Mouse (Mus musculus): ENCODE measurements around the gene Rsph1.

The Rsph1 gene

DNA sequence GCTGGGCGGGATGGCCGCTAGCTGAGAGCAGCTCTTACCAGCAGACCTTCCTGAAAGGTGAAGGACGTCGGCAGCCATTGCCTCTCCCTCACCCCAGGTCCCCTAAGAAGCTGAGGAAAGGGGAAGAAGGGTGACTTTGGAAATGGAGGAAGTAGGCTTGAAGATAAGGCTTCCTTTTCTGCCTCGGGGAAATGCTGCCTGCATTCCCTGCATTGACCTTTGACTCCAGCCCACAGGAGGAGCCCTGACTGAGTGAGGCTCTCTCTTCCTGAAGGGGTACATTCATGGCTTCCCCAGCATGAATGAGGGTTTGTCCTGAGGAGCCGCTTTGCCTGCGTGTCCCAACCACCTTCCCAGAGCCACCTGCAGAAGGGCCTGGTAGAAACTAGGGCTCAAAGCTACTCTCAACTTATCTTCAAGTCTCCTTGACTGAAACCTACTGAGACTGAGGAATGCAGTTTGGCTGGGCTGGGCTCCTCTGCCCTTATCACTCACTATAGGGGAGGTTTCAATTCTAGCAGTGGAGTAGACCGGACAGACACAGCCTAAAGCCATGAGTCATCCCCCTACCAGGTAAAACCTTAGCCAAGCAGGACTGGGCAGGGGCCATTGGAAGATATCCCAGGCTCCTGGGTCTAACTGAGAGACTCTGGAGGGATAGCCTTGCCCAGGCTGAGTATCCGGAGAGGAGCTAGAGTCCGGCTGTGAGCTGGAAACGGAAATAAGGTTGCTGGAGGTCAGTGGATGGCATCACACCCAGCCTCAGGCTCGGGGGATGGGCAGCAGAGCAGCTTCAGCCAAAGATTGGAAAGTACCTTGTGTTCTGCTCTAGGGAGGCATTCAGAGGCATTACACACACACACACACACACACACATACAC is 28.0 kb upstream of the Rsph1 start:
- ATAC-seq (ENCODE audit: insufficient number of reproducible peaks, low FRiP score, low TSS enrichment) = no peak

DNA sequence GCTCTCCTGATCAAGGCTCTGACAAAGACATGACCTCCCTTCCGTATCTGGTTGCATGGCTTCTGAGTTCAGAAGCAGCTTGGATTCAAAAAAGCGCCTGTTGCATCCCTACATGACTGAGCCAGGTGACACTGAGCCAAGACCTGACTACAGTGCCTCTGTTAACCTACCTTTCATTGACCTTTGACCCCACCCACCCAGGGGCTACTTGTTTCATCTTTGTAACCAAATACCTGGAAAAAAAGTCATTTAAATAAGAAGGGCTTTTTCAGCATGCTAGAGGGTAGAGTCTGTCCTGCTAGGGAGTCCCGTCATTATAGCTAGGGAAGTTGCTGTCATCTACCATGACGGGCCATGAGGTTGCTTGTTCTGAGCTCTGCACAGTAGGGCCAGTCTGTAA is 26.2 kb upstream of the Rsph1 start:
- no peak for ATAC-seq (ENCODE audit: insufficient number of reproducible peaks, low FRiP score, low TSS enrichment)

GRCm38 (mm10) chr17:31300736-31301135 is 23.6 kb upstream of the Rsph1 start:
- ATAC-seq (ENCODE audit: insufficient number of reproducible peaks, low FRiP score, low TSS enrichment) = no peak

DNA sequence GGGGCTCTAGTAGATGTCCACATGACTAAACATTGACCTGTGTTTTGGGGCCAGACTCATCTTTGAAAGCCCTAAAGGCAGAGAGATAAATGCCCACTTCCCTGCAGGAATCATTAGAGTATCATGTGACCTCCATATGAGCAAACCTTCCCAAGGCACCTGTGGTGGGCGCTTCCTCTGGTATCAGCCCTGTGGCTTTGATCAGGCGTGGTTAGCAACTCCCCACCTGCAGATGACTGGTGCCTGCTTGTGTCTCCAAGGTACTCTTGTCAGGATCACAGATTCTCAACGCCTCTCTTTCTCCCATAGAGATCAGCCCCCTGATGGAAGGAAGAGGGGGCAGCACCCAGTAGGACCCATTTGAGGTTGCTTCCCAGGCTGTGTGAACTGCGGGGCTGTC is 22.8 kb upstream of the Rsph1 start:
- ATAC-seq (ENCODE audit: insufficient number of reproducible peaks, low FRiP score, low TSS enrichment) = no peak

GRCm38 (mm10) chr17:31298419-31299209 is 21.4 kb upstream of the Rsph1 start:
- ATAC-seq (ENCODE audit: insufficient number of reproducible peaks, low FRiP score, low TSS enrichment) = no peak

DNA sequence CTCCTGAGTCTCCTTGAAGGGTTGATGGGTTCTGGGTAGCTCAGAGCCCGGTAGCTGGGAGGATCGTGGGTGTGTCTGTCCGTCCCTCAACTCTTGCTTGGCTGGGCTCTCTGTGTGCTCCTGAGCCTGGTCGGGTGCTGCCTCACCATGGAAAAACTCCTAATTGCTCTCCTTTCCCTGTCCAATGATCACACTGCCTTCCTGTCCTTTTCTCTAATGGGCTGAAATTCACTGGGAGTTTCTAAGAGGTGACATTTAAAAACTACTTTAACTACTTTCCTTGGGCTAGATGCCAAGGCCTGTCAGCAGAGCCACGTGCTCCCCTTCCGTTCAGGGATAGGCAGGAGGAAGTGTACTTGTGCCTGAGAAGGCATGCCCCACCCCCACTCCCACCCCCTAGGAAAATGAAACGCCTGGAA is 20.3 kb upstream of the Rsph1 start:
- no peak for ATAC-seq (ENCODE audit: insufficient number of reproducible peaks, low FRiP score, low TSS enrichment)

DNA sequence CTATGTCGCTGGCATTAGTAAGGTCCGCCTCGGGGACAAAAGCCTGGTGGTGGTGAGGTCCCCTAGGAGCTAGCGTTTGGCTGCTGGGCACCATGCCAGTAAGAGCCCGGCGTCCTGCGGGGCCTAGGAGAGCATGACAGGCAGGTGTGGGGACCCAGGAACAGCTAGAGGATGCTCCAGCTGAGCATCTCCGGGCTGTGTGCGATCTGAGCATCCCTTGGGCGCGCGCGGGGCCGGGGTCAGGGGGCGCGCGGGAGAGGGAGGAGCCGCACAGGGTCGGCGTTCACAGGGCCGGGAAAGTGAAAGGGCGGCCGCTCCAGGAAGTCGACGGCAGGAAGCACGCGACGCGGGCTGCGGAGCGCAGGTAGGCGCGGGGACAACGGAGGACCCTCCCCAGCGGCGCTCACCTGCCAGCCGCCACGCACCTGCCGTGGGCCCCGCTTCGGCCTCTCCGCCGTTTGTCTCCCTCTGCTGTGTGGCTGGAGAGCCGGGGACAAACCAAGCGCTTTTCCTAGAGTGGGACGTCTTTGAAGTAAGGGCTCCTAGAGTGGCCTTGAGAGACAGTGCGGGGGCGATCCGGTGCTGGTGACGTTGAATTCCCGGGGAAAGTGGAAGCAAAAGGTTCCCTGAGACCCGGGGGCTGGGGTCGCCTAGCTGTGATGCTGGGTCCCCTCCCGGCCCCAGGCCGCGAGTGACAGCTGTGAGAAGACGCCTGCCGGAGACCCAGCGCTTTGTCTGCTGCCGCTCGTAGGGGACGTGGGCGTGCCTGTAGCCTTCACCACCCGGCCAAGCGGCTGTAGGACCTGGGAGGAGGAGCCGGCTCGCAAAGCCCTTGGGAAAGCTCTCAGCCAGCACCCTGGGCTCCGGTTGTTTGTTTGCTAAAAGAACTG is 19.0 kb upstream of the Rsph1 start:
- peak; percentile 62; the same call in 1 of the 2 replicates for ATAC-seq (ENCODE audit: insufficient number of reproducible peaks, low FRiP score, low TSS enrichment)

- ATAC-seq (ENCODE audit: insufficient number of reproducible peaks, low FRiP score, low TSS enrichment) = 0 out of 2 replicates have a peak, but pooled peaks have one; percentile 5
These were observed 18.2 kb upstream of the Rsph1 start for GRCm38 (mm10) chr17:31295215-31295891.

- ATAC-seq (ENCODE audit: insufficient number of reproducible peaks, low FRiP score, low TSS enrichment) = no peak
These were observed 17.4 kb upstream of the Rsph1 start for GRCm38 (mm10) chr17:31294363-31295214.

- ATAC-seq (ENCODE audit: insufficient number of reproducible peaks, low FRiP score, low TSS enrichment) = no peak
These were observed 13.7 kb upstream of the Rsph1 start for GRCm38 (mm10) chr17:31290859-31291258.

DNA sequence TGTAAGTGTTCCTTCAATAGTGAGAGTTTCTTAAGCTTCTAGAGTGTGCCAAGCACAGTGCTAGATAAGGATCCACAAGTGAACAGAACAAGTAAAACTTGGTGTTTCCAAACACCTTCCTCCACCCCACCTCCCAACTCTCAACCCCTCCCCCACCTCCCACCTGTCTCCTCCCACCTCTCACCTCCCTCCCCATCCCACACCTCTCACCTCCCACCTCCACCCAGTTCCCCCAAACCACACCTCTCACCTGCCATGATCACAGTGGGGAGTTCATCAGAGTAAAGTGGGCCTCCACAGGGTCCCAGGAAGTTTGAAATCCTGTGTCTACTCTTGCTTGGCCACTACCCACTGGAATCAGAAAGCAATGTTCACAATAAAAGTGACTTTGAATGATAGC is 13.1 kb upstream of the Rsph1 start:
- ATAC-seq (ENCODE audit: insufficient number of reproducible peaks, low FRiP score, low TSS enrichment) = no peak

GRCm38 (mm10) chr17:31288999-31289726 is 12.0 kb upstream of the Rsph1 start:
- ATAC-seq (ENCODE audit: insufficient number of reproducible peaks, low FRiP score, low TSS enrichment) = no peak

DNA sequence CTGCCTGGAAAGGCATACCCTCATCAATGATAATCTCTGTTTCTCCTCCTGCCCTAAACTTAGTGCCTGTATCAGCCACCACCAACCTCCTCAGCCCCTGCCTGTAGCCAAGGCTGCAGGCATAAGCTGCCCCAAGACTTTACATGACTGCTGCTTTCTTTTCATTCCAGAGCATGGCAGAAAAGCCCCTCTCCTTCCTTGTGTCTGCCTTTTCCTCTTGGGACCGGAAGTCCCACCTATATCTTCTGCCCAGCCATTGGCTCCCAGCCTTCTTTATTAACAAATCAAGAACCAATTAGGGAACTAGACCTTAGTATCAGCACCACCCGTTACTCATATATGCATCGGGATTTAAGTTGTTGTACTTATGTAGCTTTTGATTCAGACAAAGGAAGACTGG is 10.0 kb upstream of the Rsph1 start:
- no peak for ATAC-seq (ENCODE audit: insufficient number of reproducible peaks, low FRiP score, low TSS enrichment)

DNA sequence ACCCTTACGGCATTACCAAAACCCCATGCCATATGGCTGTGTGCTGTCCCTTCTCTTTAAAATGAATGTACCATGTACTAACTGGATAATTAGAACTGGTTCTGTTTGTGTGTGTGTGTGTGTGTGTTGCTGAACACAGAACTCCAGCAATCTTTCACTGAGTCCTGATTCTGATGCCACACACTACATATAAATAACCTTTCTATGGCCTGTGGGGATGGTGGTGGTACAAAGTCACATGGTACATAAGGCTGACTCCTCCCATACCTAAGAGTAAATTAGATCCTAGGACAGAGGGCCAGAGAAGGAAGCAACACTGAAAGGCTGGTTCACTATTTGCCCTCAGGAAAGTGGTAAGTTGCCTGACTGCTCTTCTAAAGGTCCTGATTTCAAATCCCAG is 9.3 kb upstream of the Rsph1 start, which contains the start of gene Slc37a1:
Gene Slc37a1 (plus strand): TSS at position 301 of the 400 bp plus-strand sequence.
- no peak for ATAC-seq (ENCODE audit: insufficient number of reproducible peaks, low FRiP score, low TSS enrichment)

- no peak for ATAC-seq (ENCODE audit: insufficient number of reproducible peaks, low FRiP score, low TSS enrichment)
These were observed 8.7 kb upstream of the Rsph1 start for GRCm38 (mm10) chr17:31285867-31286266.

DNA sequence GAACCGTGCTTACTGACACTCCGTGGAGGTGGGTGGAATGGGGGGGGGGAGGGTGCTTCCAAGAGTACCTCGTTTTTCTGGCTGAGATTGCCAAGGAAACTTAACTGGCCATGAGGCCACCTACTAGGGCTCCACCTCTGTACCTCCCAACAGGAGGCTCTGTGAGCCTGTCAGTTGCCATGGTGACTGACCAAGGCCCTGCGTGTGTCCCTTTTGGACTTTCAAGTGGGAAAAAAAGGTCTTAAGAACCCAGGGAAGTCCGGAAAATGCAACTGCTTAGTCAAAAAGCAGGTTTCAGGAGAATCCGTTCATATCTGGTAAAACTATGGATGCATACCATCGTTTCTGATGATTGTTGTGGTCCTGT is 5.5 kb upstream of the Rsph1 start:
- no peak for ATAC-seq (ENCODE audit: insufficient number of reproducible peaks, low FRiP score, low TSS enrichment)

GRCm38 (mm10) chr17:31281830-31282686 is 4.9 kb upstream of the Rsph1 start:
- ATAC-seq (ENCODE audit: insufficient number of reproducible peaks, low FRiP score, low TSS enrichment) = no peak

Data from cerebellum, adult (tissue).